Mouse (Mus musculus): ENCODE data around the gene Calr.
A peak's percentile ranks its signal among the peaks of the same experiment; 100 is the strongest.

Gene Calr

DNA sequence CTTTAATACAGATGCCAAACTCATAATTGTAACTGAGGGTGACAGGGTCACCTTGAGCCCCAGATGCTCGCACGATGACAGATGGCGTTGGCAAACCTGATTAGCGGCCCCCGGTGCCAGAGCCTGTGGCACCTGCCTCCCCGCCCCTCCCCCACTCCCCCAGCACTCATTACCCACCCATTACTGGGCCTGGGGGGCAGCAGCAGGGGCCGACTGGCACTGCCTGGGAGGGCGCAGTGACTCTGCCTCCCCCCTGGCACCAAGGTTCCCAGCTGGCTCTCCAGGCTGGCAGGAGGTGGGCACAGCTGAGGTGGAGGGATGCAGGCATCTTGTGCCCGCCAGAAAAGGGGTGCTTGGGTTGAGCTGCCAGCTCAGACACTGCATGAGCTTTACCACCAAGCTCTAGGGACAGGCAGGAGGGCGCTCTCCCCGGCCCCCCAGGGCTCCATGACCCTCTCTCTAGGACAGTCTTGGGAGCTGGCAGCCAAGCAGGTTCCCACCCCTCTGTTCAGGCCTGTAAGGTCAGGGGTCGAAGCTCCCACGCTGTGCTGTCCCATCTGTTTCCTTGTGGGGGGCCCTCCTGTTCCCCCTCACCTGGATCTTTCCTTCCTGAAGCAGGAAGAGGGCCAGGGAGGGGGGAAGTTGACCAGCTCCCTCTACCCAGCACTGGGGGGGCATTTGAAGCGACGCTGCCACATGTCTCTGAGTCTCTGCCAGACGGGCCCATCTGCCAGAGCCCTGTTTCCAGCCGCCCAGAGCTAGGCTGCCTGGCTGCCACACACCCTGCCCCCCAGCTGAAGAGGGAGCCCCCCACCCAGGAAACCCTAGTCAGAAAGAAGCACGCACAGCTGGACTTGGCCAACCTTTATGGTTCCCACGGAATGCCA, 31.9 kb downstream of the Calr start:
- no peak for DNase-seq

- DNase-seq: no peak
Measured at GRCm38 (mm10) chr8:84814240-84814554, 32.5 kb downstream of the Calr start.

DNA sequence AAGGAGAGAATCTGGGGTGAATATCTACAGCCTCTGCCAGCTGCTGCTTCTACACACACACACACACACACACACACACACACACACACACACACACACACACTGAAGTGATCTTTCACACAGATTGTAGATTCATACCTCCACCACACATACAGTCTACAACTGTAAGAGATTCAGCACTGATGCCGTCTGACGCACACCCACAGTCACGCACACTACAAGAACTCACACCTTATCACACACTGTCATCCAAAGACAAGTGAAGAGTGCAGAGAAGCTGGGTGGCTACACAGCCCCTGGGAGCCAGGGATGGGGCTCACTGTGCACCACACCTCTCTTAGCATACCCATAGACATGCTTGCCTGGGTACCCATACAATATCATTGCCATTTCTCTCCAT, 32.9 kb downstream of the Calr start:
- no peak for DNase-seq

DNA sequence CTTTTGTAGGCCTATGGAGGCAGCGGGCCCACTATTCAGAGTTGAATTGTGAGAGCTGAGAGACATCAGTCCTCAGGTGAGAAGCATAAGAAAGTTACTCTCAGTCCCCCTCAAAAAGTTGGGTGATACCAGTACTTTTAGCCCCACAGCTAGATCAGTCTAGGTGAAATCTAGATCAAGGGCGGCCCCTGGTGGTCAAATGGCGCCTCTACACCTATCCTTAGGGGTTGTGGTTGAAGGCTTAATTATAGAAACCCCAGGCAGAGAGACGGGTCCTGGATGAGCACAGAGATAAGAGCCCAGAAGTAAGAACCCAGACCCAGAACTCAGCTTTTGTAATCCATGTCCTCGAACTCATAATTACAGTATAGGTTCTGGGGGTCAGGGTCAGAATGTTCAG, 33.7 kb downstream of the Calr start:
- peak; percentile 84 for DNase-seq

DNA sequence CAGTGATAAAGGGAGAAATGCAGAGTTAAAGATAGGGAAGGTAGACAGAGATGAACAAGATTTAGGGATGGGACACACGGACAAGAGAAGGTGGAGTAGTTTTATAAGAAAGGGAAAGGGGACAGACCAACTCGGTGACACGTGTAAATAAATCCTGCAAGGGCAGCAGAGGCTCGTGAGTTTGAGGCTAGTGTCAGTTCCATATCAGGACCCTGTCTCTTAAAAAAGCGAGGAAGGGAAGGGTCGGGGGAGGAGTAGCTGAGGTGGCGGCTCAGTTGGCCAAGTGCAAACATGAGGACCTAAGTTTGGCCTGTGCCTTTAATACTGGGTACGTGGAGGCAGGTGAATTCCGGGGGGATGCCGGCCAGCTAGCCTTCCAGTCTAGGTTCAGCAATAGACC, 35.4 kb downstream of the Calr start:
- no peak for DNase-seq

- DNase-seq: peak; percentile 95
Measured at GRCm38 (mm10) chr8:84810896-84811295, 35.8 kb downstream of the Calr start.

DNA sequence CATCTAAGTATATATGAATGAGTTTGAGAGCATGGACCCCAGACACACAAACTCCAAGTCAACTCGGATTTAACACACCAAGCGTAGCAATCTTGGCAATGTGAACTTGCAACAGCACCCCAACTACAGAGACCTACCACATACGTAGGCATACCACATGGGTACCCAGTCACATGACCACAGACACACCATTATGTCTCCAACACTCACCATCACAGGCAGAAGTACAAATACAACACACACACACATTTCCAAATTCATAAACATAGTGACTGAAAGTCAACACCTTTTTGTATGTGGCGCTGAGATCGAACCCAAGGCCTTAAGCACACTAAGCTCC, 36.8 kb downstream of the Calr start:
- no peak for DNase-seq

DNA sequence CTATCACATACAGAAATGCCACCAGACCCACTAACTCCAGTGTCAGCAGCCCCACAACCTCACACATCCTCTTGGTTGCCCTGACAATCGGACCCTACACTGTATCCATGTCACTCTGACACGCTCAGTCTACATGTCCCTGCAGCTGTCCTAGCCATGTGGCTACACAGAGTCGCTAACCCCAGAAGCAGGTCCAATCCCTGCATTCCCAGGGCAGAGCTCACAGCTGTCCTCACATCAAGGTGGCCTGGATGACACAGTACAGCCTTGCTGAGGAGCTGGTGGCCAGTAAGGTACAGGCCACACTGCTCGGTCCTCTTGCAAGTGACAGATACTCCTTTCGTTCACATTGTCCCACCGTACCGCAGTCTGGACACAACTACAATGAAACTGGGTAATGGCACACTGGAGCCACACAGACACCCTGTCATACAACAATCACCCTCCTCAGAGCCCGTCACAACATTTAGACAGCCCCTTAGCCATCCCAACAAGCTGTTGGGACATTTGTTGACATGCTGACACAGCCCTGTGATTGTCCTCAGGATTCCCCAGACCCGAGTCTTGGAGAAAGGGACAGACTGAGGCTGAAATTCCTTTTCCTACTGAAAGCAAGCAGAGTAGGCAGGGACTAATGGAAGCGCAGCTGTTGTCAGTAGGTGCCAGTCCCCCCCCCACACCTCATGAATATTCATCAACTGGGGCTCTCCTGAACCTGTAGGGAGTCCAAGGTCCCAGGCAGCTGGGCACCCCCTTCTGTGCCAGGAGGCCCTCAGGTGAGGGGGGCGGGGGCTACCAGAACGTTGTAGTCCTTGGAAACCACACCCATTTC, 37.4 kb downstream of the Calr start:
- no peak for DNase-seq

- no peak for DNase-seq
Measured at GRCm38 (mm10) chr8:84806031-84806430, 40.7 kb downstream of the Calr start.

- DNase-seq: no peak
Measured at GRCm38 (mm10) chr8:84799999-84800831, 46.5 kb downstream of the Calr start, which contains the start of gene Nfix. Gene Nfix (minus strand): TSS chr8:84800344.

DNA sequence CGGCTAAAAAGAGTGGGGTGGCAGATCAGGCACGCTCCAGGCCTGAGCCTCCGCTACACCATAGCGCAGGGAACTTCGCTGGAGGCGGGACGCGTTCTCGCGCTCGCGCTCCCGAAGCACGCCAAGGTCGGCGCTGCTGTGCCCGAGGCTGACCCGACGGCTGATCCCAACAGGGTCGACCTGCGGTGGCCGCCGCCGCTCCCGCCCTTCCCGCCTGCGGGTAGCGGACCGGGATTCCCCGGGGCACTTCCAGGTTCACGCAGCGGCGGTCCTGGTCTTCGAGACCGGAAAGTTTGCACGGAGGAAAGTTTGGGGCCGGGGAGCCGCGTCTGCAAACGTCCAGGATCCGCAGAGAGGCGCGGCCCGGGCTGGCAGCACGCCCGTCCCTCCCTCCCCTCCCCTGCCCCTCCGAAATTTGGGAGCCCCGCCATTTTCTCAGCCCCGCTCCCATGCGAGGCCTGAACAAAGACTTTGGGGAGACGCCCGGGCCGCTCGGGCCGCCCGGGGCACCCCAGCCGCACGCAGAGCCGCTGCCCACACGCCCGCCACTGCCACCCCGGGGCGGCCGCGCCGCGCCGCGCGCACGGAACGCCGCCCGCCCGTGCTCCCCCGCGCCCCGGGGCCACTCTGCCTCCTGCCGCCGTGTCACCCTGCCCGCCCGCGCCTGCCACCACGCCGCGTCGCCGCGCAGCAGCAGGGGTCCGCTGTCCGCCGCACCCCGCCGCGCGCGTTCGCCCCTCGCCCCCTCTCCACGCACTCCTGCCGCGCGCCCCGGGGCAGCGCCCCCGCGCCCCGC, 47.4 kb downstream of the Calr start:
- DNase-seq: no peak

GRCm38 (mm10) chr8:84798446-84799135, 48.1 kb downstream of the Calr start:
- no peak for DNase-seq

GRCm38 (mm10) chr8:84797971-84798370, 48.8 kb downstream of the Calr start:
- no peak for DNase-seq

DNA sequence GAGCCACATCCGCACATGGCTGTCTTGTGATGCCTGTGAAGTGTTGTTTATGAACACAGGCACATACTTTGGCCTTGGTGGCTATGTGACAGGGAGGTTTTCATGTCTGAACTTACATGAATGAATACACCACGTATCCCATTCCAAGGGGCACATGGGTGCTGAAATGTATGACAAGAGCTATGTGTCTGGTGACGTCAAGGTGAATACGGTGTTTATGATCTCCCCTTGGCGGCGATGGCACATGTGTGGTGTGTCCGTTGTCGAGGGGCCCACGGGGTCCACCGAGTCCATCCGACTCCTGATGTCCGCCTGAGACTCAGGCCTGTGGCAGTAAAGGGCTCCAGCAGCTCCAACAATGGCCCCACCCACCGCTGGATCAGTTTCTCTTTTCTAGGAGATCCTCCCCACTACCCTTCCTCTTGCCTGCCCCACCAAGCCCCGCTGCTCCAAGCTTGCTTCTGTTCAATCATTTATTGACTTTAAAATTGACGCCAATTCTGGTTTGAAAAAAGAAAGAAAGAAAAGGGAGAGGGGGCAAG, 49.4 kb downstream of the Calr start:
- no peak for DNase-seq

- no peak for DNase-seq
Measured at GRCm38 (mm10) chr8:84794486-84794885, 52.2 kb downstream of the Calr start.

- peak; percentile 79 for DNase-seq
Measured at GRCm38 (mm10) chr8:84793791-84794485, 52.8 kb downstream of the Calr start.

DNA sequence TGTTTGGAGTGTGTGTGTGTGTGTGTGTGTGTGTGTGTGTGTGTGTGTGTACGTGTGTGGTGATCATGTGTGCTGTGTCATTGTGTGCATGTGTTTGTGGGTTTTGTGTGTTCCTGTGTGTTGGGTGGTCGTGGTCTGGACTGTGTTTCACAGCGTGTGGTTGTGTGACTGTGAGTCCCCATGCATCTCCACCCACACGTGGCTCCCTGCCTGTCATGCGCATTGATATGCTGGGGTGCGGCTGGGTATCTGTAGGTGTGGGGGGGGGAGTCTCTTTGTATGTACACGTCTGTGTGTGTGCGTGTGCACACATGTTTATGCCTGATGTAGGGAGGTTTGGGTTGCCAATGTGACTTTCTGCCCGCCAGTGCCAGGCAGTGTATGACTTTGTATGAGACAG, 53.6 kb downstream of the Calr start:
- peak; percentile 51 for DNase-seq

DNA sequence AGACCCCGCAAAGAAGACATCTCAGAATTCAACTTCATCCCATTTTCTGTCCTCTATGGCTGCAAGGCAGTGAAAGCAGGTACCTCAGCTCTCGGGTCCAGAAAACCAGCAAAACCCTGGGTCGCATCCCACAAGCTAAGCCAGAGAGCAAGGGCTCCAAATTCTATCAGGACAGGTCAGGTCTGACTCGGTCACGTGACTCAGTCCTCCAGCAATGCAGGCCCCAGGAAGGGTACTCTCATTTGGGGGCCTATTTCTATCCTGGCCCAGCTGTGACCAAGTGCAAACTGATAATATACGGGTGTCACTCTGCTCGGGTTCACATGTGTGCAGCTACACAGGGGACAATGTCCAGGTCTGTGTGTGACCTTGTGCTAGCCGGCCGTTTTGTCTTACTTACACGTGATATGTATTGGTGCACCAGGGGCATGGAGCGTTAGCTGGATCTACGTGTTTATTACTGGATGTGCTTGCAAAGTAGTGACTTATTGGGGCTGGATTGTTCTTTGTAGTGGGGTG, 54.2 kb downstream of the Calr start:
- DNase-seq: no peak

Measured in right cerebral cortex, adult 18-20 months (tissue).